Mouse (Mus musculus): ENCODE results near the gene B3gnt6.

B3gnt6 gene

DNA sequence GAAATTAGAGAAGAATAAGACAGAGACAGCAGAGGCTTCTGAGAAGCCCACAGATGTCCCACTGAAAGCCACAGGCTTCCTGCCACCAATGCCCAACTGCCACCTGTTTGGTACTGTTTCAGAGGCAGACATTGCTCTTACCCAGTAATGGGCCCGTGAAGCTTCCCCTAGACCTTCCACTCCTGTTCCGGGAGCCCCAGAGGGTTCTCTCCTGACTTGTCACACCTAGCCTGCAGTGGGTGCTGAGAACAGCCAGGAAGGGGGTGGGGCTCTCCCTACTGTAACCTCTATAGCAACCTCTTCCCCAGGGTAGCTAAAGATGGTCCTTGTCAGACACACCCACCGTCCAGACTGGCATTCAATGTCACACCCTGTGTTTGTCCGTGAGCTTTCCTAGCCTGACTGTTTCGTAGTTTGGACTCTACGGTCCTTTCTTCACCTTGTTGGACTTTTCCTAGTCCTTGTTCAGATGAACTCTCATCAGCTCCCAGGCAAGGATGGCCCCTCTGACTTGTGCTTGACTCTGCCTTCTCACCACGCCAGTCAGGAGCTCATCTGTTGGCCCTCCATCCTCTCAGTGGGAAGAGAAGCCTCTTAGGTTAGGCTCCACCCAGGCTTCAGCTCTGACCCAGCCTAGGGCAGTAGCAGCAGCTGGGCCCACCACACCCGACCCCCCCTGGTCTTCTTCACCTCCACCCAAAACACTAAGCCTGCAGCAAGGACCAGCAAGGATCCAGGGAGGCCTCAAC lies 22.8 kb downstream of the B3gnt6 start:
- DNase-seq: no peak

DNA sequence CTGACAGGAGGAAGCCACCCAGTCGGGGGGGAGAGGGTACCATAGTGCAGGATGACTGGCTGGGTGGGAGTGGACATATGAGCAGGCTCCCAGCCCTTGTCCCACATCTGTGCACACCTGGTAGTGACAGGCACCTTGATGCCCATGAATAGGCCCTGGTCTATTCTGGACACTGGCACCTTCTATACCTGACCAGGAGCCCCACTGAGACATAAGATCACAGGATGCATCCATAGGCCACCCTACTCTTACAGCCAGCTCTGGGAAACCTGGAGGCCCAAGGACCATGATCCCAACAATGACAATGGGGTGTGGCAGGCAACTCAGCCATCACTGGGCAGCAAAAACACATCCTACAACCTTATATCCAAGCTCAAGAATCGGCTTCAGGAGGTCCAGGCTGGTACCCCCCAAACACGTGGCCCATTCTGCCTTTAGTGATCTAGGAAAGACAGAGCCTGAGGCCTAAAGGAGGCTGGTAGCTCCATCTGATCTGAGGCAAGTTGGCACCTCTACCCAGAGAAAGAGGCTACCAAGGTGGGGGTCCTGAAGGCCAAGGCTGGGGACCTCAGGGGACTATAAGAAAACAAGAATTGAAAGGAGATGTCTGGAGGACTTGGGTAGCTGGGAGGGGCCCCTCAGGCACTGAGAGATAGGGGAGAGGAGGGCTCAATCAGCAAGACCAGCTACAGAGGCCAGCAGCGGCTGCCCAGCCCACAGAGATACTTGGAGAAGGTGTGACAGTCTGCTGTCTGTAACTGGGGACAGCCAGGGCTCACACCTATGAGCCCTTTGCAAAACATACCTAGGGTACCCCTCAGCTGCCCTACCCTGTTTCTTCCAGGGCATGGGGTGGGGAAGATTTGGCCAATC lies 24.2 kb downstream of the B3gnt6 start:
- DNase-seq: no peak

DNA sequence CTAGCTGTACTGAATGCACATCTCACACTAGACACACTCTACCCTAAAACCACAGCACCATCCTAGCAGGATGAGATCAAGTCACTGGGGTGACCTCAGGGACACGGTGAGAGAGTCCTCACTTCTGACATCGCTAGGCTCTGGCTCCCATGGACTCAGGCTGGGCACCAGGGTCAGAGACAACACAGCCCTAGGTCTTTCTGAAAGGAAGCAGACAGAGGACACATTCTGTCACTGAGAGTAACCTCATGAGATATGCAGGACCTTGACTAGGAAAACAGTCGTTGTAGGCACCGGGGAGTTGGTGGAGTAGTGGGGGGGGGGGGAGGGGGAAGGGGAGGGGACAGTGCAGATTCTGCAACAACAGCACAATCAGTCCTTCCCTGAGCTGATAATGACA lies 25.9 kb downstream of the B3gnt6 start:
- DNase-seq: no peak

DNA sequence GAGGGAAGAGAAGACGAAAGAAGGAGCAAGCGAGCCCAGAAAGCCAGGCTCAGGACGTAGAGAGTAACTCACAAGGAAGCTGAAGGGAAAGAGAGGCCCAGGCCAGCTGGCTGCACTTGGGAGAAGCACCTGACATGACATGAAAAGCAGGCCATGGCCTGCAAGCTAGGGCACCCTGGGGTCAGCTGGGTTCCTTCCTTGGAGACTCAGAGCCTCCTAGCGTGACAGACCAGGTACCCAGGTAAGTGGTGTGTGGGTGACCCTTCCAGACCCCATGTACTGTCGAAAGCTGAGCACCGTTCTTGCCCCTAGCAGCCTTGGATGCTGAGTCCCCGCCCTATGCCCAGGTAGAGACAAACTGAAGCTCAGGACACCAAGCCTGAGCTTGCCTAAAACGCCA lies 26.6 kb downstream of the B3gnt6 start:
- no peak for DNase-seq

DNA sequence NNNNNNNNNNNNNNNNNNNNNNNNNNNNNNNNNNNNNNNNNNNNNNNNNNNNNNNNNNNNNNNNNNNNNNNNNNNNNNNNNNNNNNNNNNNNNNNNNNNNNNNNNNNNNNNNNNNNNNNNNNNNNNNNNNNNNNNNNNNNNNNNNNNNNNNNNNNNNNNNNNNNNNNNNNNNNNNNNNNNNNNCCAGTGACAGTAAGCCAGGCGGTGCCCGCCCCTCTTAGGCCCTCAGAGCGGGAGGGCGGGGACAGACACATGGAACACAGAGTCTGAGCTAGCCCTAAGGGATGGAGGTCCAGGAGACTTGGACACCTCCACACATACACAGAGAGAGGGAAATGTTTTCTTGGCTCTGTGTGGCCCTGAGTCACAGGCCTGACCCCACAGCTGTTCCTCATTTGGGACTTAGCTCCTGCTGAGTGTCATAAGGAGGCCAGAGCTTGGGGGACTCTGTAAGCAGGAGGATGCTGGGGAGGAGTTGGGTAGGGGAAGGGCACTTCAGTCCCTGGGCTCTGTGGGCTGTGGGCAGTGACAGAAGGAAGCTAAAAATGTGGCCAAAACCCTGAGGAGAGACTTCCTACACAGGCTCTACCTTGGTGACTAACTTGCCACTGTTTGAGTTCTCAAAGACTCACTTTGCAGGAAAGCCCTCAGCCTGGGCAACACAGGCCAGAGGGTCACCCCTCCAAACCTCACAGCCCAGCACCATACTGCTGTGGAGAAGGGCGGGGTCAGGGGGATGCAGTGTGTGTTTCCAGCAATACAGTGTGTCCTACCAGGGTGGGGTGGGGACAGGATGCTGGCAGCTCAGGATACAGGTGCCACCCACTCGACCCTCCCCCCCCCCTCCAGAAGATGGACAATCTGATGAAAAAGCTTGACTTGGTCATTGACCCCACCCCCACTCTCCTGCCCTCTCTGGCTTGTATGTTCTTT lies 27.9 kb downstream of the B3gnt6 start:
- no peak for DNase-seq

GRCm38 (mm10) chr7:98164999-98165528 lies 34.2 kb downstream of the B3gnt6 start:
- no peak for DNase-seq

GRCm38 (mm10) chr7:98164382-98164998 lies 34.8 kb downstream of the B3gnt6 start:
- no peak for DNase-seq

- no peak for DNase-seq
These were observed 35.6 kb downstream of the B3gnt6 start for GRCm38 (mm10) chr7:98163700-98164099.

DNA sequence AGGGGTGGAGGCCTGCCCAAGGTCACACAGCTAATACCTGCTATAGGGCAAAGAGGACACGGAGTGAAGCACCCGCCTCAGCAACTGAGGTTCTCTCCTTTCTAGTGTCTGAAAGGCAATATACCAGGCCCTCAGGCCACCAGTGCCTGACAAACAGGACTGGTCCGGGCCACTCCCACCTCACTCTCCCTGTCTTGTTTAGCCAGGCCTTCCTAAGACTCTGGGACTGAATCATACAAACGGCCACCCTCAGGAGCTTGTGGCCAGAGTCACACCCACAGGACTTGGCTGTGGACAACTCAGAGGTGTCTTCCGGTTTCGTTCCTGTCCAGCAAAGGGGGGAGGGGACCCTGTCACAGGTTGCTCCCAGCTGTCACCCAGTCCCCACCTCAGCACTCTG lies 37.0 kb downstream of the B3gnt6 start:
- no peak for DNase-seq

- DNase-seq: no peak
These were observed 39.1 kb downstream of the B3gnt6 start for GRCm38 (mm10) chr7:98160041-98160740.

GRCm38 (mm10) chr7:98158481-98158880 lies 40.8 kb downstream of the B3gnt6 start:
- no peak for DNase-seq

GRCm38 (mm10) chr7:98157636-98158332 lies 41.5 kb downstream of the B3gnt6 start:
- no peak for DNase-seq

- no peak for DNase-seq
These were observed 43.0 kb downstream of the B3gnt6 start for GRCm38 (mm10) chr7:98156280-98156665.

GRCm38 (mm10) chr7:98155546-98156279 lies 43.6 kb downstream of the B3gnt6 start:
- no peak for DNase-seq

- DNase-seq: no peak
These were observed 45.4 kb downstream of the B3gnt6 start for GRCm38 (mm10) chr7:98153892-98154291.

DNA sequence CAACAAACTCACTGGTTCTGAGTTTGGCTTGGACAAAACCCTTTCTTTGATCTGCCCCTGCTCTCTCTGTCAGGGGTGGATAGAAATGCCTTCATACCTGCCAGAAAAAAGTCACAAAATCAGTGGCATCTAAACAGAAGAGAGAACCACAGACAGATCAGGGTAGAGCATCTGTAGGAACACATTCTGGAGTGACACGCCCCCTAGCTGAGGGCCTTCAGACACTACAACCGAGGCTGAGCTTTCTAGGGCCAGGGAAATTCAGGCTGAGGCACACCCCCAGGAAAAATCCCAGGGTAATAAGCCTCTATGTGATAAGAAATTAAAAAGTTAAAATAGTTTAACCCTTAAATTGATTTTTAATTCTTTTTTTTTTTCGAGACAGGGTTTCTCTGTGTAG lies 45.9 kb downstream of the B3gnt6 start:
- DNase-seq: no peak

DNA sequence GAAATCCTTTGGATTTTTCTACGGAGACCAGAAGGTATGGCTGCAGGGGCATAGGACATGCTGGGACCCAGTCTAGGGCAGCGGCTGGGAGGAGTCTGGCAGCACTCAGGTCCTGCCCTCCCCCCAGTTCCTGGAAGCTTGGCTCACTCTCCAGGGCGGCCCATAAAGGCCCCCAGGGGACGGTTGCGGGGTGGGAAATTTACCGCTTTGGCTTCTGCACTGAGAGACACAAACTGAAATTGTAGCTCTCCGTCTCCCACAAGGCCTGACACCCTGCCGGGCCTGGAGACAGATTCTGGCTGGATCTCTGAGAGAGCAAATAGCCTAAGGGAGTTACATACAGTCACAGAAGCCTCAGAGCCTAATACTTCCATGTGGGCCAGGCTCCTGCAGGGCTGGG lies 46.9 kb downstream of the B3gnt6 start:
- no peak for DNase-seq

- no peak for DNase-seq
These were observed 48.8 kb downstream of the B3gnt6 start for GRCm38 (mm10) chr7:98150525-98150924.

DNA sequence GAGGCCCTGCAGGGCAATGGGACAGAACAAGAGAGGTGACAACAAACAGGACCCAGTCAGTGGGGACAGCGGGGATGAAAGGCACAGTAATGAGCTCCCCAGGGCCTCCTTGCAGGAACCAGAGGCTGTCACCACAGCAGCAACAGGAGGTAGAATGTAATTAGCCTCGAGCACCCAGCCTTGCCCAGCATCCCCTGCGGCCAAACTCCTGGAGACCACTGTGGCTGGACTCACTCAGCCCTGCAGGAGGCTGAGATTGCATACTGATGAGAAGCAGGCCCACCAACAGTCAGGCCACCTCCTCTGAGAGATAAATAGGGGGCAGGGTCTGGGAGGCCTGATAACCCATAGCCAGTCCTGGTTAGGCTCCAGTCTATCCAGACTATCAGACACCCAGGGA lies 49.5 kb downstream of the B3gnt6 start:
- no peak for DNase-seq

DNA sequence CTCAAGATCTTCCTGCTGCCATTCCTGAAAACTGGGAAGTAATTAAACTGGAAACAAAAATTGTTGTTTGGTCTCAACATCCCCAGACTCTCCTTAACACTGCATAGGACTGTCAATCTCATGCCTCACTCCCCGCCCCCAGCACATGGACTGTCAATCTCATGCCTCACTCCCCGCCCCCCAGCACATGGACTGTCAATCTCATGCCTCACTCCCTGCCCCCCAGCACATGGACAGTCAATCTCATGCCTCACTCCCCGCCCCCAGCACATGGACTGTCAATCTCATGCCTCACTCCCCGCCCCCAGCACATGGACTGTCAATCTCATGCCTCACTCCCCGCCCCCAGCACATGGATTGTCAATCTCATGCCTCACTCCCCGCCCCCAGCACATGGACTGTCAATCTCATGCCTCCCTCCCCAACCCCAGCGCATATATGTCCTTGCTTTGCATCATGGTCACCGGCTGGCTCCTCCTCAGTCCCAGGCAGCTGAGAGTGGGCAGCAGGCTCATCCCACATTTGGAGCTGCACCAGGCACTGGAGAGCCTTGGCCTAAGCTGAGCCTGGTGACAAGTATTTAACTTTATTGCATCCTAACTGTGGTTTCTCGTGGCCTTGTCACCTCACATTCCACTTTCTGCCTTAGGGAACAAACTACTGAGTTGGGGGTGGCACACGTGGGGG lies 50.4 kb downstream of the B3gnt6 start:
- no peak for DNase-seq
